Mouse (Mus musculus): ENCODE measurements around the gene Nme1. TPM values are rescaled to one million over a fixed set of nuclear protein-coding genes. Genes with fewer than 3 reads are reported as not detected.

The Nme1 gene
- polyA plus RNA-seq, 1 experiment from 2014 or later, result 188 TPM

GRCm38 (mm10) chr11:93957746-93958145 lies 10.6 kb downstream of the Nme1 start:
- Histone ChIP-seq H3K4me2 (ENCODE audit: low read depth, low read length) (no peak overlapping the region), H3K27me3 (ENCODE audit: control insufficient read depth, insufficient read depth, low read length) (no peaks in the 10 kb centered on the region), H3K36me3 (replicated peaks; ENCODE audit: control insufficient read depth, insufficient read depth, low read depth, low read length) (peaks cover 5% of the 10 kb centered on the region), H3K9me3 (replicated peaks; ENCODE audit: control insufficient read depth, low read length) (no peaks in the 10 kb centered on the region), H3K9ac (replicated peaks; ENCODE audit: low read length) (no peak overlapping the region), H3K4me1 (ENCODE audit: control insufficient read depth, insufficient read depth, low read length) (no peaks in the 10 kb centered on the region), H3K27ac (replicated peaks; ENCODE audit: low read depth, low read length) (no peak overlapping the region), H3K4me3 (ENCODE audit: low read depth, low read length) (no peak overlapping the region)
- 87% methylated on average over 4 of the region's 4 CpGs for WGBS
- DNase-seq (ENCODE audit: low spot score) (no peak), ATAC-seq (replicated peaks; ENCODE audit: insufficient number of reproducible peaks, low FRiP score, low TSS enrichment, low read depth) (no peak)

- Histone ChIP-seq H3K4me2 (ENCODE audit: low read depth, low read length) (no peak overlapping the region), H3K9ac (replicated peaks; ENCODE audit: low read length) (no peak overlapping the region), H3K9me3 (replicated peaks; ENCODE audit: control insufficient read depth, low read length) (no peaks in the 10 kb centered on the region), H3K4me1 (ENCODE audit: control insufficient read depth, insufficient read depth, low read length) (no peaks in the 10 kb centered on the region; the same call in 1 of the 2 replicates), H3K27me3 (ENCODE audit: control insufficient read depth, insufficient read depth, low read length) (no peaks in the 10 kb centered on the region), H3K4me3 (ENCODE audit: low read depth, low read length) (no peak overlapping the region), H3K36me3 (replicated peaks; ENCODE audit: control insufficient read depth, insufficient read depth, low read depth, low read length) (peaks cover 5% of the 10 kb centered on the region), H3K27ac (replicated peaks; ENCODE audit: low read depth, low read length) (no peak overlapping the region)
- ATAC-seq (replicated peaks; ENCODE audit: insufficient number of reproducible peaks, low FRiP score, low TSS enrichment, low read depth), result no peak
- WGBS, result 88% methylated on average over 2 of the region's 2 CpGs
- DNase-seq (ENCODE audit: low spot score), result no peak
Observed at GRCm38 (mm10) chr11:93957031-93957555, 11.2 kb downstream of the Nme1 start.

GRCm38 (mm10) chr11:93956159-93956558 lies 12.2 kb downstream of the Nme1 start, which contains the start of gene Nme2:
Nme2 (minus strand) TSS chr11:93956259.
- peak within 1 kb of the TSS; percentile 53 for H3K4me2 ChIP-seq (ENCODE audit: low read depth, low read length)
- peaks cover 5% of the 10 kb centered on the region for H3K36me3 ChIP-seq (replicated peaks; ENCODE audit: control insufficient read depth, insufficient read depth, low read depth, low read length)

GRCm38 (mm10) chr11:93955256-93956150 lies 12.8 kb downstream of the Nme1 start:
- under 1% methylated on average over 63 of the region's 67 CpGs for WGBS
- no peaks in the 10 kb centered on the region; the same call in 1 of the 2 replicates for H3K4me1 ChIP-seq (ENCODE audit: control insufficient read depth, insufficient read depth, low read length)
- H3K4me2 ChIP-seq (ENCODE audit: low read depth, low read length), result peak overlapping the region; percentile 53
- peak overlapping the region; percentile 71 for H3K4me3 ChIP-seq (ENCODE audit: low read depth, low read length)
- H3K9me3 ChIP-seq (replicated peaks; ENCODE audit: control insufficient read depth, low read length), result no peaks in the 10 kb centered on the region
- H3K27ac ChIP-seq (replicated peaks; ENCODE audit: low read depth, low read length), result peak overlapping the region; percentile 87
- H3K27me3 ChIP-seq (ENCODE audit: control insufficient read depth, insufficient read depth, low read length), result no peaks in the 10 kb centered on the region
- DNase-seq (ENCODE audit: low spot score) (peak; percentile 95), ATAC-seq (replicated peaks; ENCODE audit: insufficient number of reproducible peaks, low FRiP score, low TSS enrichment, low read depth) (peak; percentile 96)
- peaks cover 7% of the 10 kb centered on the region for H3K36me3 ChIP-seq (replicated peaks; ENCODE audit: control insufficient read depth, insufficient read depth, low read depth, low read length)
- H3K9ac ChIP-seq (replicated peaks; ENCODE audit: low read length), result peak overlapping the region; percentile 72

More at GRCm38 (mm10) chr11:93956159-93956558, 12.2 kb downstream of the Nme1 start, which contains the start of gene Nme2:
- H3K4me1 ChIP-seq (ENCODE audit: control insufficient read depth, insufficient read depth, low read length), result no peaks in the 10 kb centered on the region; the same call in 1 of the 2 replicates
- peak within 1 kb of the TSS; percentile 72 for H3K9ac ChIP-seq (replicated peaks; ENCODE audit: low read length)
- no peaks in the 10 kb centered on the region for H3K9me3 ChIP-seq (replicated peaks; ENCODE audit: control insufficient read depth, low read length)
- ATAC-seq (replicated peaks; ENCODE audit: insufficient number of reproducible peaks, low FRiP score, low TSS enrichment, low read depth), result 0 out of 2 replicates have a peak, but pooled peaks have one; percentile 3
- peak within 1 kb of the TSS; percentile 71 for H3K4me3 ChIP-seq (ENCODE audit: low read depth, low read length)
- WGBS, result 3% methylated on average over 6 of the region's 6 CpGs
- peak within 1 kb of the TSS; percentile 87 for H3K27ac ChIP-seq (replicated peaks; ENCODE audit: low read depth, low read length)
- no peaks in the 10 kb centered on the region for H3K27me3 ChIP-seq (ENCODE audit: control insufficient read depth, insufficient read depth, low read length)
- no peak for DNase-seq (ENCODE audit: low spot score)

GRCm38 (mm10) chr11:93954738-93955255 lies 13.5 kb downstream of the Nme1 start:
- DNase-seq (ENCODE audit: low spot score) (no peak), ATAC-seq (replicated peaks; ENCODE audit: insufficient number of reproducible peaks, low FRiP score, low TSS enrichment, low read depth) (peak; percentile 31; the same call in 1 of the 2 replicates)
- H3K27me3 ChIP-seq (ENCODE audit: control insufficient read depth, insufficient read depth, low read length), result no peaks in the 10 kb centered on the region
- no peaks in the 10 kb centered on the region; the same call in 1 of the 2 replicates for H3K4me1 ChIP-seq (ENCODE audit: control insufficient read depth, insufficient read depth, low read length)
- peaks cover 7% of the 10 kb centered on the region; the same call in 1 of the 2 replicates for H3K36me3 ChIP-seq (replicated peaks; ENCODE audit: control insufficient read depth, insufficient read depth, low read depth, low read length)
- H3K4me2 ChIP-seq (ENCODE audit: low read depth, low read length), result peak overlapping the region; percentile 53
- WGBS, result 46% methylated on average over 13 of the region's 13 CpGs
- H3K4me3 ChIP-seq (ENCODE audit: low read depth, low read length), result peak overlapping the region; percentile 71
- peak overlapping the region; percentile 72 for H3K9ac ChIP-seq (replicated peaks; ENCODE audit: low read length)
- no peaks in the 10 kb centered on the region for H3K9me3 ChIP-seq (replicated peaks; ENCODE audit: control insufficient read depth, low read length)
- H3K27ac ChIP-seq (replicated peaks; ENCODE audit: low read depth, low read length), result no peak overlapping the region

GRCm38 (mm10) chr11:93952376-93952775 lies 15.9 kb downstream of the Nme1 start:
- Histone ChIP-seq H3K27me3 (ENCODE audit: control insufficient read depth, insufficient read depth, low read length) (no peaks in the 10 kb centered on the region), H3K9me3 (replicated peaks; ENCODE audit: control insufficient read depth, low read length) (no peaks in the 10 kb centered on the region), H3K4me1 (ENCODE audit: control insufficient read depth, insufficient read depth, low read length) (no peaks in the 10 kb centered on the region; the same call in 1 of the 2 replicates), H3K36me3 (replicated peaks; ENCODE audit: control insufficient read depth, insufficient read depth, low read depth, low read length) (peaks cover 10% of the 10 kb centered on the region), H3K27ac (replicated peaks; ENCODE audit: low read depth, low read length) (no peak overlapping the region), H3K4me2 (ENCODE audit: low read depth, low read length) (no peak overlapping the region), H3K9ac (replicated peaks; ENCODE audit: low read length) (no peak overlapping the region), H3K4me3 (ENCODE audit: low read depth, low read length) (no peak overlapping the region)
- WGBS, result 48% methylated on average over 5 of the region's 5 CpGs
- no peak for ATAC-seq (replicated peaks; ENCODE audit: insufficient number of reproducible peaks, low FRiP score, low TSS enrichment, low read depth)
- DNase-seq (ENCODE audit: low spot score), result no peak

GRCm38 (mm10) chr11:93950045-93950444 lies 18.3 kb downstream of the Nme1 start:
- DNase-seq (ENCODE audit: low spot score) (no peak), ATAC-seq (replicated peaks; ENCODE audit: insufficient number of reproducible peaks, low FRiP score, low TSS enrichment, low read depth) (no peak)
- peaks cover 10% of the 10 kb centered on the region for H3K36me3 ChIP-seq (replicated peaks; ENCODE audit: control insufficient read depth, insufficient read depth, low read depth, low read length)

More at GRCm38 (mm10) chr11:93950045-93950444, 18.3 kb downstream of the Nme1 start:
- Histone ChIP-seq H3K4me1 (ENCODE audit: control insufficient read depth, insufficient read depth, low read length) (no peaks in the 10 kb centered on the region; the same call in 1 of the 2 replicates), H3K27ac (replicated peaks; ENCODE audit: low read depth, low read length) (no peak overlapping the region), H3K9ac (replicated peaks; ENCODE audit: low read length) (no peak overlapping the region), H3K4me3 (ENCODE audit: low read depth, low read length) (no peak overlapping the region), H3K4me2 (ENCODE audit: low read depth, low read length) (no peak overlapping the region), H3K27me3 (ENCODE audit: control insufficient read depth, insufficient read depth, low read length) (no peaks in the 10 kb centered on the region), H3K9me3 (replicated peaks; ENCODE audit: control insufficient read depth, low read length) (no peaks in the 10 kb centered on the region)
- WGBS, result 85% methylated on average over 1 of the region's 1 CpGs

Data from embryonic facial prominence, embryonic 11.5 days (tissue).